Mouse (Mus musculus) sigmoid colon, adult 10 weeks (tissue): ENCODE results near the gene Gal3st1. TPM values are rescaled to one million over a fixed set of nuclear protein-coding genes. Genes with fewer than 3 reads are reported as not detected.

Source experiments
- polyA plus RNA-seq: library from polyadenylated mRNA; stranded (reverse); fragments of 350-450 nt; fragmentation: Illumina TruSeq; extraction: RNeasy Lipid Tissue Mini Kit (QIAGEN cat#74804); gene quantifications from one replicate; pipeline ENCODE4 v1.2.3, GENCODE M21; 2014; ENCODE audit warnings: low read depth, low replicate concordance

Gene Gal3st1
- 1.8 TPM for polyA plus RNA-seq

GRCm38 (mm10) chr11:3983291-3983862 lies at the start of gene Gal3st1:
Gene Gal3st1 (plus strand): TSS chr11:3983636.

GRCm38 (mm10) chr11:3963610-3964415 lies 19.6 kb upstream of the Gal3st1 start, which contains the start of gene Pes1:
Gene Pes1 (plus strand): TSS chr11:3963975.

GRCm38 (mm10) chr11:3976678-3977077 lies 6.8 kb upstream of the Gal3st1 start, which contains the start of gene 4930556J24Rik:
Gene 4930556J24Rik (minus strand): TSS chr11:3976778.

GRCm38 (mm10) chr11:4031126-4031941 lies 47.9 kb downstream of the Gal3st1 start, which contains the start of gene Sec14l4:
Gene Sec14l4 (plus strand): TSS chr11:4031462.

Other genes with a start within 250 kb of the Gal3st1 start
- gene Osbp2, start 119.7 kb upstream of the Gal3st1 start, polyA plus RNA-seq, result not detected
- 1.1 TPM for gene 4921536K21Rik, start 88.5 kb upstream of the Gal3st1 start, polyA plus RNA-seq
- 8.5 TPM for gene Dusp18, start 88.4 kb upstream of the Gal3st1 start, polyA plus RNA-seq
- gene Slc35e4, start 69.0 kb upstream of the Gal3st1 start, polyA plus RNA-seq, result 0.19 TPM
- gene Tcn2, start 51.5 kb upstream of the Gal3st1 start, polyA plus RNA-seq, result 2.2 TPM
- 14.2 TPM for gene Pes1, start 19.7 kb upstream of the Gal3st1 start, polyA plus RNA-seq
- gene 4930556J24Rik, start 6.9 kb upstream of the Gal3st1 start, polyA plus RNA-seq, result not detected
- 0.13 TPM for gene Sec14l4, start 47.8 kb downstream of the Gal3st1 start, polyA plus RNA-seq
- not detected for gene Sec14l3, start 81.2 kb downstream of the Gal3st1 start, polyA plus RNA-seq
- gene Mtfp1, start 111.8 kb downstream of the Gal3st1 start, polyA plus RNA-seq, result 3.6 TPM
- gene Sec14l2, start 139.8 kb downstream of the Gal3st1 start, polyA plus RNA-seq, result 0.54 TPM
- gene Rnf215, start 151.6 kb downstream of the Gal3st1 start, polyA plus RNA-seq, result 3.1 TPM
- 2.7 TPM for gene Ccdc157, start 176.7 kb downstream of the Gal3st1 start, polyA plus RNA-seq
- 13.8 TPM for gene Sf3a1, start 176.7 kb downstream of the Gal3st1 start, polyA plus RNA-seq
- not detected for gene Tbc1d10a, start 203.2 kb downstream of the Gal3st1 start, polyA plus RNA-seq
- gene Castor1, start 234.6 kb downstream of the Gal3st1 start, polyA plus RNA-seq, result not detected